Mouse (Mus musculus) brain, embryonic 18.5 days (tissue): ENCODE measurements around the gene Lpin3.

Source experiments
- DNase-seq: peaks from one replicate; pipeline ENCODE4 v3.0.0-alpha.2; 2012; ENCODE audit warnings: low read depth, low spot score

Gene Lpin3

GRCm38 (mm10) chr2:160887284-160887683 lies 6.8 kb downstream of the Lpin3 start:
- no peak for DNase-seq

- no peak for DNase-seq
These were observed 7.4 kb downstream of the Lpin3 start for GRCm38 (mm10) chr2:160887859-160888258.

GRCm38 (mm10) chr2:160891045-160891444 lies 10.6 kb downstream of the Lpin3 start:
- DNase-seq: no peak

- DNase-seq: no peak
These were observed 11.2 kb downstream of the Lpin3 start for GRCm38 (mm10) chr2:160891697-160892096.

GRCm38 (mm10) chr2:160901656-160902412 lies 21.4 kb downstream of the Lpin3 start:
- DNase-seq: no peak

DNA sequence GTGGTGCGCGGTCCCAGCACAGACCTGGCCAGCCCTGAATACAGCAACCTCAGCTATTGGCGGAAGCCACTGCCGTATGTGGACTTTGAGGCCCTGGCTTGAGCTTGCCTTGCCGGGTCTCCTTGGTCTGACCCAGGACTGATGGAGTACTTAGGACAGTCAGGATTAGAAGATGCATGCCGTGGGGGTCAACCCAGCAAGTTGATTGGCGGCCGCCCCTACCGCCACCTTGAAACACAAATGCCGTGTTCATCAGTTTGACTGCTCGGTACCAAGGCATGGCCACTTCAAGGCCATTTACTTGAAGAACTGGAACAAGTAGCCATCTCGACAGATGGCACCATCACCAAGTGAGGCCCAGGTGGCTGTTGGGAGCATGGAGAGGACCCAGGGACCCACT lies 24.8 kb downstream of the Lpin3 start:
- no peak for DNase-seq

DNA sequence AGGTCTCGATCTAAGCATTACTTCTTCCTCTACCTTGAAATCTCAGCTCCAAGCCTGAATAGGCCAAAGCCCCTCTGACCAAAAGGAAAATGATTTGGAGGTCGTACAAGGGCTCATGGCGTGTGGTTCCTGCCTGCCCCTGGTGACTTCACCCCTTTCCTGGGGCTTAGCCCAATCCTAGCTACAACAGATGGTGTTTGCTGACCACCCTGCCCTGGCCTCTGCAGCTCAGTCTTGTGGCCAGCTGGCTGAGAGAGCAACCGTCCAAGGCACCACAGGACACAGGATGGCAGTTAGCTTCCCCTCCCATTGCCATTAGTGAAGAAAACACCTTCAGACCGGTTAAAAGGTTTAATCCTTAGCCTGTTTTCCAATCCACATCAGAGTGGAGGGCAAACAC lies 25.6 kb downstream of the Lpin3 start:
- DNase-seq: no peak

- DNase-seq: no peak
These were observed 28.1 kb downstream of the Lpin3 start for GRCm38 (mm10) chr2:160908607-160909006.

GRCm38 (mm10) chr2:160910633-160911032 lies 30.2 kb downstream of the Lpin3 start:
- DNase-seq: no peak

DNA sequence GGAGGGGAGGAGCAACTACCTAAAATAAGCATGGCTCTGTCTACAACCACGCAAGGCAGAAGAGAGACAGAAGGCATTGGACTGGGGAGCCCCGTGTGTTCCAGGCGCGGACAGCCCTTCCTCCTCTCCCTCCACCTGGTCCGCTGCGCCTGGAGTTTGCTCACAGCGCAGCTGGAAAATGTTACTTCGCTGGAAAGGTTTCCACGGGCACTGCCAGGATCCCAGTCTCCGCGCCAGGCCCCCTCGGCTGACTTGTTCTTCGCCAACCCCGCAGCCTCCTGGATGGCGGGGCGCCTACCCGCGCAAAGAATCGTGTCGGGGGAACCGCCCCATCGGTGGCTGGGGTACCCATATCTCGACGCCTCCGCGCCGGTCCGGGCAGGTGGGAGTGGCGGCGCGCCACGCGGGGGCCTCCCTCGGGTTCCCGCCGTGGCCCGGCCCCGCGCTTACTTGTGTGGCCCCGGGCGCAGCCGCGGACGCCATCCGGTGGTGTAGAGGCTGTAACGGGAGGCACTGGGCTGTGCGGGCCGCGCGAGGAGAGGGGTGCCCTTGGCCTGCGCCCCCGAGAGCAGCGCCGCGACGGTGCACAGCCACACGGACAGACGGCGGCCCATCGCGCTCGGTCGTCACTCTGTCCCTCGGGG lies 31.2 kb downstream of the Lpin3 start:
- DNase-seq: no peak

DNA sequence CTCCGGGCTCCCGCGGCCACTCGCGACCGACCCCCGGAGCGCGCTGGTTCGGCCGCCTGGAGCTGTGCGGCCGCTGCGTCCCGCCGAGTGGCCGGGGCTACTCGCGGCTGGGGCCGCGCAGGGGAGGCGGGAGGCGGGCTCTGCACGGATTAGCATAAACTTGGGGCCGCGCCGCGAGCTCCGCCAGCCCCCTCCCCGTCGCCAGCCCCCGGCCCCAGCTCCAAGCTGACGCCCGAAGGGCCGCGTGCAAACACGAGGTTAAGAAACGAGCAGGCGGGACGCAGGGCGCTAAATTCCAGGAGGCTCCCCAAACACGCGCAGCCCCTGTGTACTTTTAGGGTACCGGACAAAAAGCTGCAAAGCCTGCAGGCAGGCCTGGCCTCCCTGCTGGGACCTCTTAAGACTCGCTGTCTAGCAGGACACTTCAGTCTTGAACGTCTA lies 31.8 kb downstream of the Lpin3 start, which contains the start of gene Emilin3:
Emilin3 (minus strand) TSS at position 98 of the 441 bp plus-strand sequence.
- DNase-seq: no peak

- DNase-seq: no peak
These were observed 34.2 kb downstream of the Lpin3 start for GRCm38 (mm10) chr2:160914656-160915055.

- DNase-seq: no peak
These were observed 35.5 kb downstream of the Lpin3 start for GRCm38 (mm10) chr2:160915821-160916610.

GRCm38 (mm10) chr2:160916714-160917113 lies 36.2 kb downstream of the Lpin3 start:
- DNase-seq: no peak

DNA sequence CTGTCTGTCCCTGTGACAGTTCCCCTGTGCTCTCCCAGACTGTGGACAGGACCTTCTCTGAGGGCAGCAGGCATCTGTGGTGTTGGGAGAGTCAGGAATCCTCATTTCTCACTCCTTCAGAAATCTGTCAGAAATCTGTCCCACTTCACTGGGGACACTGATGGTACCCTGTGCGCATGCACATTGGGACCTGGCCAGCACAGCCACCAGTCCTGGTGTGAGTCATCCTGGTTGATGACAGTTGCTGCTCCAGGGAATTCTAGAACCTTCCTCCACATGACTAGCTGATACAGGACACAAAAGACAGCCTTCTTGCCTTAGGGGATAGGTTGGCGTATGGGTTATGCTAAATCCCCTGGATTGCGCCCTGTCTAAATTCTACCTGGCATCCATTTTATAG lies 36.8 kb downstream of the Lpin3 start:
- DNase-seq: no peak

DNA sequence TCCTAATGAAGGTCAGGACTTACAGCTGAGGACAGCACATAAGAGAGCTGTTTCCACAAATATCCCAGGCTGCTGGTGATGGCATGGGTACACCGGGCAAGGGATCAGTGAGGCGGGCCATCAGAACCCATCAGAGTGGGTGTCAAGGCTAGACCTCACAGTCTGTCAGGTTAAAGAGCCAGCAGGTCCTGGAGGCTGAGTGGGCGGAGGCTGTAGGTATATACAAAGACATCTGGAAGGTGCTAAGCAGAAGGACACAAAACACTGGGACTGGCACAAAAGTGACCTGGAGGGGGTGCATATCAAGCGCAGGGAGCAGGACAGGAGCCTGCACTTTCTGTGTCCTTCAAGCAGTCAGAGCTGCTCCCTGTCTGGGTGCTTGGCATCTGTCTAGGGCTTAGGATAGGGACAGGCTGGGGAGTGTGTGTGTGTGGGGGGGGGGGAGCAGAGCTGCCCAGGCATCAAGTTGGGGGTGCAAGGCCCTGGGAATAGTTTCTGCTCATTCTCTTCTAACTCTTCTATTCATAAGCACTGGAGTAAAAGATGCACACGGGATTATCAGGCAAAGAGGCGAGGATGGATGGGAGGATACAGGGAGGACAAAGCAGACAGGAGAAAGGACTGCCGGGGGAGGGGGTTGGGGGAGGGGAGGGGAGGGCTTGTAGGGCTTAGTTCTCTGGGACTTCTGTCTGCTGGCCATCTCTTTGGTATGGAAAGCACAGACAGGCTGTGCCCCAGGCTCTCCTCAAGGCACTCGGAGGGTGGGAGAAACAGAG lies 37.9 kb downstream of the Lpin3 start:
- DNase-seq: no peak

DNA sequence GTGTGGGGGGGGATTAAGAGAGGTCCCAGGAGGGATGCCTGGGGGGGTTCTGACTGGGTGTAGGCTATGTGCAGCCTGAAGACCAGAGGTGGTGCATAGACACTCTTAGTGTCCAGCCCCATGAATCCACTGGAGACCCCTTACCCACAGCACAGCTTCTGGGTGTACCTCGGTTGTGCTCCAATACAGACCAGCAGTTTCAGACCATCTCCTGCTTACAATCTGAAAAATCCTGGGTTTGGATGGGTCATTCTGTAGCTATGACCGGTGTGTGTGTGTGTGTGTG lies 38.4 kb downstream of the Lpin3 start:
- no peak for DNase-seq

DNA sequence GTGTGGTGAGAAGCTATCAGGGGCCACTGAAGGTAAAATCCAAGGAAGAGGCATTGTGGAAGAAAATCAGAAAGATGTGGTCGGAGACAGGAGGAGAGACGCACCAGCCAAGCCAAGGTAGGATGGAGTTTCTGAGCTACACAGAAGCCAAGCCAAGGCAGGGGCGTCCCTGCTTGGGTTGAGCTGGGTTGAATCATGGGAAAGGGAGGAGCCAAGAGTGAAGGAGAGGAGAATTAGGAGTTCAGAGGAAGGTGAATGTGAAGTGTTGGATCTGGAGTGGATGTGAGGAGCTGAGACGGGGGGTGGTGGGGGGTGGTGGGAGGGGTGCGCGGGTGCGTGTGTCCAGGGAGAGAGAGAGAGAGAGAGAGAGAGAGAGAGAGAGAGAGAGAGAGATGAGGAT lies 40.8 kb downstream of the Lpin3 start:
- DNase-seq: no peak

DNA sequence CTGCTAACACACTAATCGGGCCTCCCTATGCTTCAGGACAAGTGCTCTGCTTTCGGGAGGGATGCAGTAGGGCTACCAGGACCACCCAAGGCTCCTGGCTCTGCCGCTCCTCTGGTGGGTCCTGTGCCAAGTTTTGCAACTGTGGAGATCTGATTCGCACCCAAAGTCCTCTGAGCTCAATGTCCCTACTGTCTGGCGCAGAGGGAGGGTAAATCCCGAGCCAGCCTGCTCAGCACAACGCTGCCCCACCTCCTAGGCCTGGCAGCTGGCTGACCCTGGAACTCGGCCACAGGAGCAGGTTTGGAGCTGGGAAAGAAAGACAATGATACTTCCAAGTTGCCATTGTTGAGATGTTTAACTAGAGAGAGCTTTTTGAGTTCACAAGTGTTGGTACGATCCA lies 44.7 kb downstream of the Lpin3 start:
- no peak for DNase-seq

DNA sequence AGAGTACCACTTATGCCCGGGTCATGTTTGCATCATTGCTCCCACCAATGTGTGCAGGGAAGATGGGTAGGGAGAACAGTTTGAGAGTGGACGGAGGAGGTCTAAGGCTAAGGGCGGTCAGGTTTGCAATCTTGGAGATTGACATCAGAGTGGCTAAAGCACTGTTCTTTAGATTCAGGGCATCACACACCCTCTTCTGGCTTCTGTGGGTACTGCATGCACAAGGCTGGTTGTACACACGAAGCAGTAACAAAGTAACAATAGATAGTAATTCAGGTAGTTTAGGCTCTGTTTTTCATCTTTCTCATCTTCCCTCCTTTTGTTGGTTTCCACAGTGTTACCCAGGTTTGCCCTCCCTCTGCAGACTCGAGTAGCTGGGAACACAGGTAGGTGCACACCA lies 50.9 kb downstream of the Lpin3 start:
- DNase-seq: no peak

DNA sequence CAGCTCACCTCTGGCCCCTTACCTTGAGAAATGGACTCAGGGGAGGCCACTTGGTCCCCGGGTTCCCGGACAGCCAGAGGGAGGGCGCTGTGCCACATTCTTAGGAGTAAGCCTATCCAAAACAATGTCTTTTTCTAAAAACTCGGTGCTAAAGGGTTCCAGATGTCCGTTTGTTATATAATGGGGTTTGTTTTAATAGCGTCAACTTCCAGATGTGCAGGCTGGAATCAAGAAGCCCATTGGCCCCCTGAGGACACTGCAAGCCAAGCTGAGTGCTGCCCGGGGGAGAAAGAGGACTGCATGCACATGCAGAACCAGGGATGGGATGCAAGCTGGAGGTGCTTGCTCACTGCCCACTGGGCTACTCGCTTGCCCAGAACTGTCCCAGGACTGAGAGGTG lies 51.9 kb downstream of the Lpin3 start:
- DNase-seq: no peak

DNA sequence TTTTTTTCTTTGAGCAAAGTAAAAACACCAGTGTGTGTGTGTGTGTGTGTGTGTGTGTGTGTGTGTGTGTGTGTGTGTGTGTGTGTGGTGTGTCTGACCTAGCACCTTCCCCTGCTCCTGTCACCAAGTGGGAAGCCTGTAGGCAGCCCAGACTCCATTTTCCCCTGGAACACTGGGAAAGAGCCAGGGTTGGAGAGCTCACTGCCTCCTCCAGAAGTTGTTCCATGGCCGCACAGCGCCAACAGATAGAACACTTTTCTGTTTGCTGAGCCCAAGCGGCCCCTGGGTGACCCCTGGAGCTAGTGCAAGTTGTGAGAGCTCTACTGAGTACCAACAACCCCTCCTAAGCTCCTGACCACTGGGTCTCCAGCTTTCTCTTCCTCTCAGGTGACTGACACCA lies 52.5 kb downstream of the Lpin3 start:
- DNase-seq: no peak
